Mouse (Mus musculus) heart, embryonic 14.5 days (tissue): ENCODE measurements around the gene Olfr54. TPM values are rescaled to one million over a fixed set of nuclear protein-coding genes. Genes with fewer than 3 reads are reported as not detected.

Experiments
- polyA plus RNA-seq: library from polyadenylated mRNA; unstranded; fragments of >200 nt; fragmentation: Nextera tagmentation; extraction: Ambion mirVana; gene quantifications from 2 replicates; pipeline ENCODE4 v1.2.1, GENCODE M21; 2014

Gene Olfr54
- polyA plus RNA-seq, 1 experiment from 2014 or later = not detected

Other genes starting within 250 kb of the Olfr54 start
- gene Zfp354c, start 186.5 kb upstream of the Olfr54 start, polyA plus RNA-seq = 14.1 and 17.5 TPM in 2 replicates
- gene Zfp879, start 172.7 kb upstream of the Olfr54 start, polyA plus RNA-seq = 0.35 and 0.55 TPM in 2 replicates
- 0.08 and 0.15 TPM in 2 replicates for gene Grm6, start 163.6 kb upstream of the Olfr54 start, polyA plus RNA-seq
- gene Zfp454, start 126.6 kb upstream of the Olfr54 start, polyA plus RNA-seq = 2.7 and 3.1 TPM in 2 replicates
- 7.0 and 7.8 TPM in 2 replicates for gene Zfp2, start 98.1 kb upstream of the Olfr54 start, polyA plus RNA-seq
- gene Zfp354b, start 82.6 kb upstream of the Olfr54 start, polyA plus RNA-seq = 0.77 TPM in 2 replicates
- gene 4933414I15Rik, start 70.5 kb upstream of the Olfr54 start, polyA plus RNA-seq = not detected in 2 replicates
- gene Prop1, start 60.5 kb upstream of the Olfr54 start, polyA plus RNA-seq = not detected in 2 replicates
- not detected in 2 replicates for gene Olfr1378, start 47.7 kb upstream of the Olfr54 start, polyA plus RNA-seq
- gene Olfr1377, start 32.3 kb upstream of the Olfr54 start, polyA plus RNA-seq = not detected in 2 replicates
- gene Olfr51, start 10.6 kb upstream of the Olfr54 start, polyA plus RNA-seq = not detected in 2 replicates
- gene Olfr1375, start 33.9 kb downstream of the Olfr54 start, polyA plus RNA-seq = not detected in 2 replicates
- gene Zfp354a, start 45.0 kb downstream of the Olfr54 start, polyA plus RNA-seq = 4.9 and 5.0 TPM in 2 replicates
- not detected in 2 replicates for gene Gm12569, start 206.2 kb downstream of the Olfr54 start, polyA plus RNA-seq
- 83.9 and 85.4 TPM in 2 replicates for gene Clk4, start 247.5 kb downstream of the Olfr54 start, polyA plus RNA-seq
- 0.55 TPM in 1 of 2 replicates, not detected in the other for gene BC049762, start 248.8 kb downstream of the Olfr54 start, polyA plus RNA-seq